Mouse (Mus musculus) thymus, postnatal 36 days (tissue): ENCODE data around the gene Shb.

Experiments used
- DNase-seq, 2 experiments: peaks; one replicate each; pipeline ENCODE4 v3.0.0; 2022; ENCODE audit warnings: mixed read lengths in 2 of 2

The Shb gene

DNA sequence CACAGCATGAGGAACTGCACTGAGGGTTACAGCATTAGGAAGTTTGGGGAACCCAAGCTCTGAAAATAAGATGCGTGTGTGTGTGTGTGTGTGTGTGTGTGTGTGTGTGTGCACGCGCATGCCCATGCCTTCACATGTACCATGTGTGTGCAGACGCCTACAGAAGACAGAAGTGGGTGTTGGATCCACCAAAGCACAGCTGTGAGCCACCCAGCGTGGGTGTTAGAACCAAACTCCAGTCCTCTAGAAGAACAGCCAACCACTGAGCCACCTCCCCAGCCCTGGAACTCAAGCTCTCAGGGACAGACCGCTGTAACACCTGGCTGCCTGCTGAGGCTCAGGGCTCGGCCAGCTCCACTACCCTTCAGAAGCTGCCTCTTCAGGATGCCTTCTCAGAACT is 83.8 kb downstream of the Shb start:
- no peak for DNase-seq

DNA sequence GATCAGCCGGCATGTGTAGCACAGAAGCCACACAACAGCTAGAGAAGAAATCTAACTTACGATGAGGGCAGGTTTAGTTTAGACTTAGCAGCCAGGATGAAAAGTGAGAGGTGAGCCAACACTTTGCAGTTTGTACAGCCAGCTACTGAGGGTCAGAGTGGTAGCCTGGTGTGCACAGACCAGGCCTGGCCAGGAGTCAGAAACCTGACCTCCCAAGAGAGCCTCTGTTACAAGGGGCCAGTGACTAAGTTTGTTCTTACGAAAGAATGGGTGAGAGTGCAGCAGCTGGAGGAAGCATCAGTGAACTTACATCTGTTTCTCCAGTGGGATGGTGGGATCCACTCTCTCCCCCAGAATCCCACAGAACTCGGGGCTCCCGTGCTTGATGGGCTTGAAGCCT is 85.1 kb downstream of the Shb start:
- DNase-seq: no peak

DNA sequence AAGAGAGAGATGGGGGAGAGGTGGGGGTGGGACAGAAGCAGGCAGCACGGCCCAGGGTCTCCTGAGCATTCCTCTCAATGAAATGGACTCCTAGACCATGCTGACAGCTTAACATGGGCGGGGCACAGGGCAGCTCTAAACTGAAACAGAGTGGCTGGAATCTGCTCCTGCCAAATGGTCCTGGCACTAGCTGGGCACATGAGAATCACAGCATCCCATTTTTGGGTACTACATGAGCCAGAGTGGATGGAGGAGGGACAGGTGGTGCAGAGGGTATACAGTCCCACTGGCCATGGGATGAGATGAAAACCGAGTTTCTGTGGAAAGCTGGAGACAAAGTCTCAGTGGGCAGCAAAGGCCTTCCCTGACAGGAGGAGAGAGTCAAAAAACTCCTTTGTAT is 87.0 kb downstream of the Shb start:
- no peak for DNase-seq

DNA sequence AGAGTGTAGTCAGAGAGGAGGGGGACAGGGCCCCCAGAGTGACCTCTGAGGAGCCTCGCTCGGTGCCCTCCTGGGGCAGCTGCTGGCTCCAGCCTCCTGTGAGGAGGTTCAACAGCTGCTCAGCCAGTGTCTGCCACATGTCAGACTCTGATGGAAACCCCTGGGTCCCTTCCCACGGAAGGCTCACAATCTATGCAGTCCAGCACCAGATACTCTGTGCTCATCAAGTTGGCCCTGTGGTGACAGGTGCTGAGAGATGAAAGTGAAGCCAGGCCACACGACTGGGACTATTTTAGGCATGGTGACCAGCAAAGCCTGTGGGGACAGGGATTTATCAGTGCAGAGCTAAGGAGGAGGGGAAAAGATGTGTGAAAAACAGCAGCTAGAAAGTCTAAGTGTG is 87.5 kb downstream of the Shb start:
- DNase-seq: no peak

DNA sequence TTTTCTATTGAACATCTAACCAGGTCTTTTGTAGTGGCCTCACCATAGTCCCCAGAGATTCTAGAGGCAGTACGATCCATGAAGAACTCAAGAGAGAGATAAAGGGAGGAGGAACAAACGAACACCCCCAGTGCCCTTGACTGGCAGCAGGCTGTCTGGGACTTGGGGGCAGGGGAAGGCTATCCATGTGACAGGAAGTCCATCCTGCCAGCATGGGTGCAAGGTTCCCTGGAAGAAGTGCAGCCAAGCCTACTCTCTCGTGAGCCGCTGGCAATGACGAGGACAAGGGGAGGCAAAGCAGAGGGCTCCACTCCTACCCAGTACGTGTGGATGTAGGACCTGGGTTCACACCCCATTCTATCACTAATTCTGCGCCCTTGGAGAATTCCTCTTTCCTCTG is 88.6 kb downstream of the Shb start:
- no peak for DNase-seq

DNA sequence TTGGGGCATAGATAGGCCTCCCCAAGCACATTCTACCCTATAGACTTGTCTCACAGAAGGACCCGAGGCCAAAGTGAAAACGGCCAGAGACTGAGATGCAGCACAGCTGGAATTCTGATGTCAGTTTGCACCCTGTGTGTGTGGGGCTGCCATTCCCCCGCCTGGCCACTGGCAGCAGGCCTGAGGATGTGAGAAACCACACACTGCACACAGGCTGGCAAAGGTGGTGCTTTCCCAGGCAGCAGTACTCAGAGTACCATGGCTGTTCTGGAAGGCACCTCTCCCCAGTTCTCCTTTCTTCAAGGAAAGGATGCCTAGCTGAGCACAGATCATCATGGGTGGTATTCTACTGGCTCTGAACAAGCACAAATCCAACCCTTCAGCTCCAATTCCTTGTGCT is 90.0 kb downstream of the Shb start:
- no peak for DNase-seq

DNA sequence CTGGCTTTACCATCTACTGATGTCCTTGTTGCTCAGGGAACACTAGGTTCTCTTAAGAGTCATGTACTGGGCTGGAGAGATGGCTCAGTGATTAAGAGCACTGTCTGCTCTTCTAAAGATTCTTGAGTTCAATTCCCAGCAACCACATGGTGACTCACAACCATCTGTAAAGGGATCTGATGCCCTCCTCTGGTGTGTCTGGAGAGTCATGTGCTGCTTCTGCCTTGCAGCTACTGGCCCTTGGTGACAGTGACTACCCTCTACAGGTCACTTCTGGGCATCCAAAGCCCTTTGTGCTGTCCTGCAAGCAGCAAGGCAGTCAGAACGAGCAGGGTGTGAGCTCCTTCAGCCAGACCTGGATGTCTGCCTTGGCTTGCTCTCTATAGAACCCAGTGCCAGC is 90.5 kb downstream of the Shb start:
- no peak for DNase-seq

DNA sequence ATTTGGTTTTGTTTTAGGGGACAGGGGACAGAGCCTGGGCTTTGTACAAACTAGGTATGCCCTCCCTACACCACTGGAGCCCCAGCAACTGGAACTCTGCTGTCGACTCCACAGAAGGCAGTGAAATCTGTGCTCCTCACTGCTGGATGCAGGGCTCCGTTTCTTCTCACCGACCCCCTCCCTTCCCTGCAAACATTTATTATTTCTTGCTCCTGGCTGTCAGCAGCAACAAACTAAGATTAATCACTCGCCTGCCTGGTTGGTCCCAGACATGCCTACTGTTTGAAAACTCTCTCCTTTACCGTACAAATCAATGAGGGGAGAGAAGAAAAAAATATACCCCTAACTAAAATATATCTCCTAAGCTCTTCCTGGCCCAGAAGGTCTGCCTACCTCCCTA is 93.0 kb downstream of the Shb start:
- DNase-seq: no peak

DNA sequence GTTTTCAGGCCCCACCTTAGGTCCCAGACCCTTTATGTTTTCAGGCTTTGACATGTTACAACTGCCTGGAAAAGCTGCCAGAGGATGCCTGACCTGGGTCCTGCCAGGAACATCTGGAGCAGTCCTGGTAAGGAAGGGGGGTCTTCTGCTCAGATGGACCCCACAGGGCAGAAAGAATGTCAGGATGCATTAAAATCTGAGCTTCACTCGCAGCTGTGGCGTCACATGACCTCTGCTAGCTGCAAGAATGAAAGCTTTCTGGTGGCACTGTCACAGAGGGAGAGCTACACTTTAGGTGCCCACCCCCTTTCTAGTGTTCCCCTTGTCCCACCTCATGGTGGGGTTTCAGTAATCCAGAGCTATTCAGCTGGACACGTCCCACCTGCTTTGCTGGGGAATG is 95.3 kb downstream of the Shb start:
- no peak for DNase-seq

DNA sequence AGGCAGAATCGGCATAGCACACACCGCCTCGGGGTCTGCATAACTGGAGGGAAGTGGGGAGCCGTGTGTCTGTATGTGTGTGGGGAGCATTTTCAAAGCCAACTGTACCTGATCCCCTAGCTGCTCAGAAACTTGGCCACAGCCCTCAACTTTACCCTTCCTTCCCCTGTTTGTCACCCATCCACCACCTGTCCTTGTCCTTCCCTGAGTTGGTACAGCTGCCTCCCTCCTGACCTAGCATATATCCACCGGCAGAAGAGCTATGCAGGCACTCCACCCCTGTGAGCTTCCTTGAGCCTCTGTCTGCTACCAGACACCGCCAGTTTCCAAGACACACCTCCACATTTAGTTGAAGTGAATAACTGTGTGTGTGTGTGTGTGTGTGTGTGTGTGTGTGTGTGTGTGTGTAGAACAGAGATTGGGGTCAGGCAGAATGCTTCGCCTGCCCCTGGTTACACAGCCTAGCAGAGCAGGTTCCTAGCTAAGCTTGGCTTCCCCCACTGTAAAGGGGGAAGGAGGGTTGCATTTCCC is 95.8 kb downstream of the Shb start:
- DNase-seq: no peak

DNA sequence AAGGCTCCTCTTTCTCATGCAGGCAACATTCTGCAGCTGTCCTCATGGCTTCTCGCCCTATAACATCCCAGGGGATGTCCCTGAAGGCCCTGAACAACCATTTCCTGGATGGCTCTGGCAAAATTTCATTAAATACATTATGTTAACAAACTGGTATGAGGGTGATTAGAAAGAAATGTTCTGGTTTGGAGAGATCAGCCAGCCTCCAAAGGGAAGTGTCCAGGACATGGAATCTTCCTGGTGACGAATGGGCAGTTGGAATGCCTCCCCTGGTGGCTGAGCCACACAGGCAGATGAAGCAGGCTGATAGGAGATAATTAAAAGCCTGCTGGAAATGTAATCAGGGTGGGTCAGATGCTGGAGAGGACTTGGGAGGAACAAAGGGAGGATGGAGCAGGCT is 96.4 kb downstream of the Shb start:
- no peak for DNase-seq

DNA sequence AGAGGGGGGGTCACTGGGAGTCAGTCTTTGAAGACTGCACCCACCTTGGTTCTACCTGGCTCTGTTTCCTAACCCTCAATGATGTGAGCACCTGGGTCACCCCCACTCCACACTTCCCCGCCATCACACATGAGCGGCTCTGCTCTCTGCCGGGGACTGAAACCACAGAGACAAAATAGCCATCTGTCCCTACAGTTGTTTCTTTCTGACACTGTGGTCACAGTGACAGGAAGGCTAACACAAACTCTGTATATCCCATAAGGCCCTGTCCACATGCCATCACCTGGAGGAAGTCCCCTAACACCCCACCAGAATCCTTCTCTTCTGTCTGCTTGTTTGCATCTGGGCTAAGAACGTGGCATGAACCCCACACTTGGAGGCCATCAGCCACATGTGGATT is 97.6 kb downstream of the Shb start:
- DNase-seq: no peak

DNA sequence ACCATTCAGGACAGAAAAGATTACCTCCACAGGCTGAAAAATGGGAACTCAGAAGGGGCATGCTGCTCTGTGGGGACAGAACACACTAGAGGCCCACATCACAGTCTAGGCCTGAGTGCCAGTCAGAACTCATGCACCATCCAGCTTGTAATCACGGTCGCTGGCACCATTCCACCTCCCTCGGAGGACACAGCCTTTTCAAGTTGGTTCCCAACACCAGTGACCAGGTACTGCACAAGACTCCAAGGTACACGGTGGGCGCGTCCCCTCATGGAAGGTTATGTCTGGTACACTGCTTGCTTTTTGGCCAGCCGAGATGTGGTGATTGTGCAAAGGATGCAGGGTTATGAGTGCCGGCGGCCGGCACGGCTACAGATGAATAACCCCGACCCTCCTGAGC is 98.2 kb downstream of the Shb start:
- DNase-seq: no peak

DNA sequence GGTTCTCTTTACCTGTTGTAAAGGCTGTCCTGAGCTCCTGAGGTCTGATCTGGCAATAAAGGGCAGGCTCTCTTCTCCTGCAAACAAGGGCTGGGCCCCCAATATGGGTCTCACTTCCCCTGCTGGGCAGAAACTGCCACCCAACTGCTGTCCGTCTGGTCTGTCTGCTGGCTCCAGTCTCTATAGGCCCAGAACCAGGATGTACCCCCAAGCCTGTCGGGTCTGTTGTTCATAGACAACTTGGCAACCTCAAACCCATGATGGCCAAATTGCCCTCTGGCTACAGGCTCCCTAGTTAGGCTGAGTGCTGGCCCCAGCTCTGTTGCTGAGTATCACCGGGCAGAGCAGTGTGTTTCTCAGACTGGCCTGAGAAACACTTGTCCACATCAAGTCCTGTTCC is 100.5 kb downstream of the Shb start:
- no peak for DNase-seq

DNA sequence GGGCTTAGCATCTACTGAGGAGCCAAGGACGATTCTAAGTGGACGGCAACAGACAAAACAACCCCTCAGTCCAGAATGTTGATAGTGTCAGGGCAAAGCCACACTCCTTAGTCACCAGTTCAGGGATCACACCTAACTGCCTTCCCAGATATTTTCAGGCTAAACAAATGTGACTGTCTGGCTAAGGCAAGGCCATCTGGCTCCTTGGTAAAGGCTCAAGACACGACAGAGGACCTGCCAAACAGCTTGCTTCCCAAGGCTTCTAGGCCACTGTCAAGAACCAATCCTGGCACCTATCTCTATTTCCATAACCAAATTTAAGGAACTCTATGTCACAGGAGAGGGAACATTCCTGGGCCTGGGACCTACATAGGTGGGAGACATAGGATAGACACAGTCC is 101.0 kb downstream of the Shb start:
- DNase-seq: no peak

DNA sequence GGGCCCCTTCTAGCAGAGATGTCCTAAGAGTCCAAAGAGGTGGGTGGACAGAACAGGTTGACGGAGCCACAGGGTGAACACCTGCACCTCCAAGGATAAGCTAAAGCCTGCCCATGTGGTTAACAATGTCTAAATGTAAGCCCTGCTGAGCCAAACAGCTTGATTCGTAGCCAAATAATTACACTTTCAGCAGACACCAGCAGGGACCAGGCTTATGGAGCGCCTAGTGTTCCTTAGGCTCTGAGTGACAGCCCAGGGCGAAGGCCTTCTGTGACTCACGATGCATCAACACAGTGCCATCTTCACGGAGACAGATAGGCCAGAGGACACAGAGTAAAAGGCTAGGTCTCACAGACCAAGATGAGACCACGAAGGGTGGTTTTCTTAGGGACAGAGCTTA is 102.8 kb downstream of the Shb start:
- no peak for DNase-seq

DNA sequence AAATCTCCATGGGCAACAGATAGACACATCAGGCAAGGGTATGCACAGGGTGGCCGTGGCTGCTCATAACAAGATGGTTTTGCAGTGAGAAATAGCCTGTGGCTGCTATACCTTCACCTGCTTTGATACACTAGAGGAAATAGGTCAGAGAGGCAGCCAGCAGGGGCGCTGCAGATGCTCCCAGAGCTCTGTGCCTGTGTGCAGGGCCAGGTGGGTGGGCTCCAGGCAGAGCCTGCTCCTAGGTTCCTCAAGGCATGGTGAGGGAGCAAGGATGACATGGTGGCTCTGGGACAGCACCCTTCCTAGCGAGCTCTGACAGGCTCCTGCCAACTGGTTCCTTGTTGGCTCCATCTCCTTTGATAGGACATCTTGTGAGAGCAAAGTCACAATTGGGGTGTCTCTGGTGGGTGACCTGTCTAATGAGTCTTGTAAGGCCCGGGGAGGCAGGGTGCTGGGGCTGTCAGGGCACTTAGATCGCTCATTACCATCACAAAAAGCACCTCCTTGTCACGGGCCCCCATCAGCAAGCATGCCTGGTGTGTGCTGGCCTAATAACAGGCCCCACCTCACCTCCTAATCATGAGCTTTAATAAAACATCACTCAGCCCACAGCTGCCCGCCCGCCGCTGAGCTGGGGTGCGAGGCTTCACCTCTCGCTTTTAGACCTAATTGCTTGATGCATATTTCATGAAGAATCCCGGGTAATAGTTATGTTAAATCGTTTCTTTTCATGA is 105.4 kb downstream of the Shb start:
- peak; percentile 40 to 41 for DNase-seq

DNA sequence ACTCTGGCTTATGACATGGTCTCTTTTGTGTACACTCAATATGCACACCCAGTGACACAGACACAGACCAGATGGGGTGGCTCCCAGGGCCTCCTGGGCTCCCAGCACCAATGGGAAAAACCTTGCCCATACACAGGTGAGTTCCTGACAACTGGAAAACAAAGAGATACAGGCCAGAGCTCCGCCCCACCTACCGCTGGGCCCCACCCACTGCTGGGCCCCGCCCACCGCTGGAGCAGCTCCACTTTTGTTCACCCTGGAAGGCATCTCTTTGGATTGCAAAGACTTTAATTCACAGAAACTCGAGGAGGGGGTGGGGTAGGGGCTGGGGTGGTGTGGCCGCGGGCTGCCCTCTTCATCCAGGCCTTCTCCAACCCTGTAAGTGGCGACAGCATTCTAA is 108.9 kb downstream of the Shb start:
- DNase-seq: no peak

DNA sequence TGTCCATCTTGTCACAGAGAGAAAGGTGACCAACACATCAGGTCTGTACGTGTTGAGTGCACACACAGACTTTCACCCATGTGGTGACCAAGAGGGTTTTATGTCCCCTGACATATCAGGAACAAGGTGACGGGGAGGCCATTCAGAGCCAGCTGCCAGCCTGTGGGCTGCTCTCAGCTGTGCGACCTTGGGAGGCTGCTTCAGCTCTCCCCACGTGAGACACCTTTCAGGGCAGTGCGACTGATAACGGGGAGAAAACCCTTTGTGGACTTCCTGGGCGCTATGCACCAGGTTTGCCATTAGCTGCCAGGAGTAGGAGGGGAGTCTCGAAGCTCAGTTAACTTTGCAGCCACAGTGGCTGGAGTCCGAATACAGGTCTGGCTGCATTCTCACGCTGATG is 109.6 kb downstream of the Shb start:
- no peak for DNase-seq

DNA sequence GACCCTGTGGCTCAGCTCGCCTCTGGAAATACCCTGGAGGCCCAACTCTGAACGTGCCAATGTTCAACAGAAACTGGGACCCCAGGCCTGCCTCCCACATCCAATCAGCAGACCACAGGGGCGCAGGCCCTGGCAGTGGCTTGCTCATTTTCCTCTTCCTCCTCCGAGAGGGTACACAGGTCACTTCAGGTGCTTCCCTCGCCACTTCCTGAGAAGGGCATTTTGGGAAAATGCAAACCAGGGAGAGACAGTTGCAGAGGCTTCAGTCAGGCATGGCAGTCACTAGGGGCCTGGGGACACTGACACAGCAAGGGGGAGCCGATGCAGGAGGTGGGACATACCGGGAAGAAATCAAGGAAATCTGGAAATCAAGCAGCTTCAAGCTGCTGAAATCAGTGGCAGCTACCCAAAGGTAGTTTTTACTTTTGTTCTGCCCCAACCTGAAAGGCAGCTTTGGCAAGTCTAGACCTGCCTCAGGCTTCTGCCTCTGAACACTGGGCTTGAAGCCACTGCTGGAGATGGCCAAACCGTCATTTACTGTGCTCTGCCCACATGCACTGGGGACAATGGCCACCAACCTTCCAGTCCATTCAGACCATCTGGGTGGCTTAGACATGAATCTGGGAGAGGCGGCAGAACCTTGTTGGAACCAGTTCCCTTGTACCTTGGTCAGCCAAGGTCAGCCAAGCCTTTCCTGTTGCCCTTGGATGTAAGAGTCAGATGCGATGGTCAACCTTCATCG is 110.6 kb downstream of the Shb start:
- no peak for DNase-seq

DNA sequence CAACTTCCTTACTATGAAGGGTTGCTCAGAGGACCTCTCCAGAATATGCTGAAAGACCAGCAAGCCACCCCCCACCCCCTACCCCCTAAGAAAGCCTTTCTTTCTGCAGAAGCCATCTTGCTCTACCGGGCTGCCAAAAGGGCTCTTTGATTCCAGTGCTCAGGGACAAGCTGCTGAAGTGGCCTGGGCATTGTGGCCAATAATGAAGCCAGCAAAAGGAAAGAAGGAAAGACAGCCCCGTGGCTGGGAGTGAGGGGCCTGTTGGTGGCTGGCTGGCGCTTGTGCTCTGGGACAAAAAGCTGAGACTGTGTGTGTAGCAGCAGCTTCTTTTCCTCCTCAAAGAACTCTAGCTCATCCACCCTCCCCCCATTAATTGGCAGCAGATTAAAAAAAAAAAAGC is 111.5 kb downstream of the Shb start:
- no peak for DNase-seq

DNA sequence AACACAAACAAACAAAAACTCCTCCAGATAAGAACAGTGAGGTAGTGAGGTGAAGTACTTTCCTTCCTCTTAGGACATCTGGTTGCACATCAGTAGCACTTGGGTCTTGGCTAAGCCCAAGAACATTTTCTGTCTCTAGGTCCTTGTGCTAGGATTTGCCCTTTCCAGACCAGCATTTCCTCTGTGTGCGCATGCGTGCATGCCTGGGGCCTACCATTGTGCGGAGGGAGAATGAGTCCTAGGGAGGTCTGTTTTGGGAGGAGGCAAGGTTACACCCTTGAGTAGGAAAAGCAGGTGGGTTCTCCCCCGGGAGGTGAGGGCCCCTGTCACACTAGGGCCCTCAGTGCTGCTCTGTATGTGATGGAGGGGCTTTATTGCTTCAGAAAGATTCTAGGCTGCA is 113.2 kb downstream of the Shb start:
- DNase-seq: no peak

DNA sequence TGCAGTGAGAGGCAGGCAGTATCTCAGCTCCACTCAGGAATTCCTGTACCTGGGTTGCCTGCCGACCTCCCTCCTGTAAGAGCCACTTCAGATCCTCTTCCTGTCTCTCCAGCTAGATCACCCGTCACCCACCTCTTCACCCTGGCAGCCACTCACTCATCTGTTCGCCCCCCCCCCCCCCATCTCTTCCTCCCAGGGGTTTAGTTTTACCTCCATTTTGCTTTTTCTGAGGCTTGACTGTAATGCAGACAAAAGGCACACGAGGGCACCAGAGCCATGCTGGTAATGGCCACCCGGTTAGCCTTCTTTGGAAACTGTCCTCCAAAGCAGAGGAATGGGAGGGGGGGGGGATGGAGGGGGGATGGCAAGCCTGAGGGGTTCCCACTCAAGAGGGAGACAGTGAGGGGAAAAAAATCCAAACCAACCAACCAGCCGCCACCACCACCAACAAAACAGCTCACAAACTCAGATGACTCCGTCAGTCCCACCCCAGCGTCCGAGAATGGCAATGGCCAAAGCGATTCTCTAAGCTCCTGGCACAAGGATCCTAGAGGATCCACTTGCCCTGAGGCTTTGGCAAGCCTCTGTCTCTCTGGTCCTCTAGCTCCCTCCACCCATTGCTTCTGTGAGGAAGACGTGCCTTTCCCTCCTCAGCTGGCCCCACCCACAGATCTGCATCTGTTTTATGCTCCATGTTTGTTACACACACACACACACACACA is 113.9 kb downstream of the Shb start:
- peak; percentile 62 to 67 for DNase-seq

DNA sequence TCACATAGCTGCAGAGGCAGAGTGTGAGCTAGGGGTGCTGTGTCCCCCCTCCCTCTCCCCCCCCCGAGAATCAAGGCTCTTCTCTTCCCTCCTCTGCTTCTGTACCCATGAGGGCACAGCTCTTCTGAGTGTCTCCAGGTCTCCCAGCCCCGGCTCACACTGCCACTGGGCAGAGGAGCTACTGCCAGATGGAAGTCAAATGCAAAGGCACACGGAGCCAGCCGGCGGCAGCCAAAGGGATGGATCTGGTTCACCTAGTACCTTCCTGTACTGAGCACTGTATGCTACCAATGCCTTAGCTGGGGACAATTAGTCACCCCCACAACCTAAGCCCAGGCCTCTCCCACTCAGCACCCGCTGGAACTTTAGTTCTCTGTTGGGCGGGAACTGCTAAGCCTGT is 116.0 kb downstream of the Shb start:
- no peak for DNase-seq
